Mouse (Mus musculus) lung, embryonic 16.5 days (tissue): ENCODE results near the gene Sept4. TPM values are rescaled to one million over a fixed set of nuclear protein-coding genes. Genes with fewer than 3 reads are reported as not detected.

Experiments used
- ATAC-seq: fragments of 200-750 bp; cut with Nextera tagmentation; 2 replicates; pipeline ENCODE4 v1.8.0; 2017; ENCODE audit warnings: low read depth, mild to moderate bottlenecking, moderate library complexity
- H3K27ac ChIP-seq: fragments of 300-500 bp; sonication (generic); 2 replicates; pipeline ENCODE4 v1.5.1; 2014; ENCODE audit warnings: mild to moderate bottlenecking, control low read depth, low read length
- H3K27me3 ChIP-seq: fragments of 300-500 bp; sonication (generic); 2 replicates; pipeline ENCODE4 v1.6.1; 2014; ENCODE audit warnings: low read depth, low read length, mixed read lengths; ENCODE audit not compliant: control insufficient read depth, insufficient read depth
- H3K36me3 ChIP-seq: fragments of 300-500 bp; sonication (generic); 2 replicates; pipeline ENCODE4 v1.6.1; 2014; ENCODE audit warnings: low read length; ENCODE audit not compliant: control insufficient read depth, insufficient read depth
- H3K4me1 ChIP-seq: fragments of 300-500 bp; sonication (generic); replicated peaks from 2 replicates; pipeline ENCODE4 v1.6.1; 2014; ENCODE audit warnings: low read length, mixed read lengths; ENCODE audit not compliant: control insufficient read depth, insufficient read depth
- H3K4me2 ChIP-seq: fragments of 300-500 bp; sonication (generic); 2 replicates; pipeline ENCODE4 v1.6.1; 2014; ENCODE audit warnings: low read depth, low read length, control low read depth
- H3K4me3 ChIP-seq: fragments of 300-500 bp; sonication (generic); 2 replicates; pipeline ENCODE4 v1.5.1; 2014; ENCODE audit warnings: mild to moderate bottlenecking, low read length, control low read depth
- H3K9ac ChIP-seq: fragments of 300-500 bp; sonication (generic); 2 replicates; pipeline ENCODE4 v1.6.1; 2014; ENCODE audit warnings: low read length, control low read depth
- H3K9me3 ChIP-seq: fragments of 300-500 bp; sonication (generic); 2 replicates; pipeline ENCODE4 v1.6.1; 2016; ENCODE audit warnings: low read length; ENCODE audit not compliant: control insufficient read depth
- WGBS: fragments of 180-500 bp; shearing (Covaris S2); extraction: QIAGEN DNeasy Blood & Tissue Kit; methylation state at CpG from one replicate; pipeline ENCODE4 v1.1.7; 2014; 5-methylcytosine and 5-hydroxymethylcytosine counted together
- polyA plus RNA-seq: library from polyadenylated mRNA; unstranded; fragments of >200 nt; fragmentation: Nextera tagmentation; extraction: Ambion mirVana; gene quantifications from 2 replicates; pipeline ENCODE4 v1.2.1, GENCODE M21; 2015

The Sept4 gene
- polyA plus RNA-seq, 1 experiment from 2014 or later = 96.9 TPM

GRCm38 (mm10) chr11:87595976-87596375 lies 27.3 kb downstream of the Sept4 start:
- peak overlapping the region; percentile 75 for H3K4me3 ChIP-seq
- H3K9me3 ChIP-seq = no peaks in the 10 kb centered on the region
- peak overlapping the region; percentile 98 for H3K4me2 ChIP-seq
- peak overlapping the region; percentile 91 for H3K9ac ChIP-seq
- no peak for ATAC-seq
- peaks cover 27% of the 10 kb centered on the region for H3K36me3 ChIP-seq
- 6% methylated on average over 7 of the region's 7 CpGs for WGBS
- H3K27me3 ChIP-seq = no peaks in the 10 kb centered on the region
- H3K27ac ChIP-seq = peak overlapping the region; percentile 78
- peaks cover 35% of the 10 kb centered on the region for H3K4me1 ChIP-seq

- peaks cover 30% of the 10 kb centered on the region for H3K36me3 ChIP-seq
- H3K27me3 ChIP-seq = no peaks in the 10 kb centered on the region
- peak overlapping the region; percentile 75 for H3K4me3 ChIP-seq
- H3K4me1 ChIP-seq = peaks cover 35% of the 10 kb centered on the region
- H3K9me3 ChIP-seq = no peaks in the 10 kb centered on the region
- ATAC-seq = no peak
- WGBS = 35% methylated on average over 2 of the region's 2 CpGs
- H3K4me2 ChIP-seq = peak overlapping the region; percentile 98
- peak overlapping the region; percentile 91 for H3K9ac ChIP-seq
- H3K27ac ChIP-seq = no peak overlapping the region
Observed at GRCm38 (mm10) chr11:87596492-87596891, 27.8 kb downstream of the Sept4 start.

GRCm38 (mm10) chr11:87597061-87597460 lies 28.4 kb downstream of the Sept4 start:
- no peak overlapping the region for H3K4me2 ChIP-seq
- no peak overlapping the region for H3K27ac ChIP-seq
- H3K36me3 ChIP-seq = peaks cover 35% of the 10 kb centered on the region
- no peaks in the 10 kb centered on the region for H3K9me3 ChIP-seq
- peaks cover 35% of the 10 kb centered on the region for H3K4me1 ChIP-seq
- H3K9ac ChIP-seq = no peak overlapping the region
- no peak for ATAC-seq
- no peaks in the 10 kb centered on the region for H3K27me3 ChIP-seq
- no peak overlapping the region for H3K4me3 ChIP-seq

GRCm38 (mm10) chr11:87599395-87600089 lies 30.8 kb downstream of the Sept4 start:
- Histone ChIP-seq H3K4me1 (peaks cover 20% of the 10 kb centered on the region), H3K4me2 (no peak overlapping the region), H3K4me3 (no peak overlapping the region), H3K9me3 (no peaks in the 10 kb centered on the region), H3K9ac (no peak overlapping the region), H3K36me3 (peaks cover 59% of the 10 kb centered on the region), H3K27ac (no peak overlapping the region), H3K27me3 (no peaks in the 10 kb centered on the region)
- no peak for ATAC-seq
- WGBS = 79% methylated on average over 13 of the region's 13 CpGs

- Histone ChIP-seq H3K9ac (no peak overlapping the region), H3K9me3 (no peaks in the 10 kb centered on the region), H3K27ac (no peak overlapping the region), H3K36me3 (peaks cover 66% of the 10 kb centered on the region), H3K27me3 (no peaks in the 10 kb centered on the region), H3K4me2 (no peak overlapping the region), H3K4me3 (no peak overlapping the region), H3K4me1 (peaks cover 15% of the 10 kb centered on the region)
- ATAC-seq = no peak
- 95% methylated on average over 10 of the region's 10 CpGs for WGBS
Observed at GRCm38 (mm10) chr11:87600322-87600853, 31.7 kb downstream of the Sept4 start.

GRCm38 (mm10) chr11:87602234-87602633 lies 33.5 kb downstream of the Sept4 start:
- Histone ChIP-seq H3K27me3 (no peaks in the 10 kb centered on the region), H3K9me3 (no peaks in the 10 kb centered on the region), H3K4me2 (no peak overlapping the region), H3K9ac (no peak overlapping the region), H3K4me3 (no peak overlapping the region), H3K4me1 (no peaks in the 10 kb centered on the region; the same call in 1 of the 2 replicates), H3K27ac (no peak overlapping the region), H3K36me3 (peaks cover 70% of the 10 kb centered on the region)
- no peak for ATAC-seq
- 90% methylated on average over 9 of the region's 9 CpGs for WGBS

GRCm38 (mm10) chr11:87603571-87603970 lies 34.9 kb downstream of the Sept4 start:
- peaks cover 72% of the 10 kb centered on the region for H3K36me3 ChIP-seq
- no peak overlapping the region for H3K9ac ChIP-seq
- H3K4me2 ChIP-seq = no peak overlapping the region
- H3K27ac ChIP-seq = no peak overlapping the region
- no peaks in the 10 kb centered on the region for H3K9me3 ChIP-seq
- no peak overlapping the region for H3K4me3 ChIP-seq
- no peak for ATAC-seq
- 97% methylated on average over 2 of the region's 2 CpGs for WGBS
- H3K4me1 ChIP-seq = no peaks in the 10 kb centered on the region
- no peaks in the 10 kb centered on the region for H3K27me3 ChIP-seq

- no peak overlapping the region for H3K9ac ChIP-seq
- H3K27ac ChIP-seq = no peak overlapping the region
- H3K9me3 ChIP-seq = no peaks in the 10 kb centered on the region
- no peaks in the 10 kb centered on the region for H3K27me3 ChIP-seq
- H3K4me1 ChIP-seq = no peaks in the 10 kb centered on the region
- no peak for ATAC-seq
- no peak overlapping the region for H3K4me3 ChIP-seq
- WGBS = 82% methylated on average over 7 of the region's 7 CpGs
- no peak overlapping the region for H3K4me2 ChIP-seq
- H3K36me3 ChIP-seq = peaks cover 65% of the 10 kb centered on the region
Observed at GRCm38 (mm10) chr11:87609264-87609663, 40.6 kb downstream of the Sept4 start.

GRCm38 (mm10) chr11:87611547-87611946 lies 42.8 kb downstream of the Sept4 start:
- H3K4me1 ChIP-seq = no peaks in the 10 kb centered on the region
- H3K36me3 ChIP-seq = peaks cover 72% of the 10 kb centered on the region
- H3K27ac ChIP-seq = no peak overlapping the region
- WGBS = 72% methylated on average over 9 of the region's 9 CpGs
- H3K4me3 ChIP-seq = no peak overlapping the region
- no peak overlapping the region for H3K4me2 ChIP-seq
- no peaks in the 10 kb centered on the region for H3K9me3 ChIP-seq
- 0 out of 2 replicates have a peak, but pooled peaks have one; percentile 5 for ATAC-seq
- H3K27me3 ChIP-seq = no peaks in the 10 kb centered on the region
- no peak overlapping the region for H3K9ac ChIP-seq
